Mouse (Mus musculus): ENCODE results near the gene Gm614. TPM values are rescaled to one million over a fixed set of nuclear protein-coding genes. Genes with fewer than 3 reads are reported as not detected.
A peak's percentile ranks its signal among the peaks of the same experiment; 100 is the strongest.

The Gm614 gene
- total RNA-seq, 2 experiments from 2014 or later = not detected

DNA sequence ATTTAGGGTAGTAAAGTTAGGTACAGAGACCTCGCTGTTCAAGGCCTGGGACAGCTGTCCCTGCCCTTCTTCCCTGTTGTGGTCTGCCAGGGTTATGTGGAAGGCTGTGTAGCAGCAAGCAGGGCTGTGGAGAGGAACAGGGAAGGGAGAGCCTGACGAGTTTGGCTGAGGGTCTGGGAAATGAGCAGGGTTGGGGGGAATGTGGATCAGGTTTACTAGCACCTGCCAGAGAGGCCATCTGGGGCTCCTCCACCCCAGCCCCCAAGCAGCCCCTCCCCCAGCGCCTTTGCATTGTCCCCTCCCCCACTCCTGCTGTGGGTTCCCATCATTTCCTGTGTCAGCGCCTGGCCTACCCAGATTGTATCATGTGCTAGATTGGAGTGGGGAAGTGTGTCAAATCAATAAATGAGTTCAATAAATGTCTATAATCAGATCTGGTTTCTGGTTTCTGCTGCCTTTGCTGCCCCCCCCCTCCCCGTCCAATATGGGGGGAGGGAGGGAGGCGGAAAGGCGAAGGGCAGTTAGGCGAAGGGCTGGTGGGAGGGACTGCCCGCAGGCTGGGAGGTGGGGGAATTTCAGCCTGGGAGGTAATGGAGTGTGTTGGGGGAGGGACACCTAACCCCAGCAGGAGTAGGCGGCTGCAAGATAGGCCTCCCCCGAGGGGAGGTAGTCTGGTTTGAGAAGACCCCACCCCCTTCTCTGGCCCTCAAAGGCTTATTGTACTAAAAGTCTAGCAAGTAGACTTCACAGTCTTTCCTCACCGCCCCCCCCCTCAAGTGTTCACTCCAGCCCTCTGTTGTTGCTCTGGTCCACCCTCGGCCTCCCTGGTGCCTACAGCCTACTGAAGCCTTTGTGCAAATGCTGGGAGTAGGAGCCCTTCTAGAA lies 3.1 kb downstream of the Gm614 start:
- ATAC-seq (ENCODE audit: poor library complexity, severe bottlenecking) = no peak

DNA sequence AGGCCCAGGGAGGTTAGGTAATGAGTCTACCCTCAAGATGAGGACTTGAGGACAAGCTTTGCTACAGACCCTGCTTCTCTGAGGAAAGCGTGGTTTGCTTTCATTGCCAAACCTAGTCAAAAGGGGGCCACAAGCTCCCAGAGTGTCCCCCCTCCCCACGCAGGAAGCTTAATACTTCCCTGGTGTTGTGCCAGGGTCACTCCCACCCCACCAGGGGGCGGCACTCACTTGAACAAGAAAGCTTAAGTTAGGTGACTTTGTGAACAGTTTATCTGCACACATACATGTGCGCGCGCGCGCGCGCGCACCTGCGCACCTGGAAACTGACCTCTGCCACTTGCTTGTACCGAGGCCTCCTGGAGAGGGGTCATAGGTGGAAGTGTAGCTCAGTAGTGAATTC lies 7.2 kb downstream of the Gm614 start:
- ATAC-seq (ENCODE audit: poor library complexity, severe bottlenecking) = no peak

DNA sequence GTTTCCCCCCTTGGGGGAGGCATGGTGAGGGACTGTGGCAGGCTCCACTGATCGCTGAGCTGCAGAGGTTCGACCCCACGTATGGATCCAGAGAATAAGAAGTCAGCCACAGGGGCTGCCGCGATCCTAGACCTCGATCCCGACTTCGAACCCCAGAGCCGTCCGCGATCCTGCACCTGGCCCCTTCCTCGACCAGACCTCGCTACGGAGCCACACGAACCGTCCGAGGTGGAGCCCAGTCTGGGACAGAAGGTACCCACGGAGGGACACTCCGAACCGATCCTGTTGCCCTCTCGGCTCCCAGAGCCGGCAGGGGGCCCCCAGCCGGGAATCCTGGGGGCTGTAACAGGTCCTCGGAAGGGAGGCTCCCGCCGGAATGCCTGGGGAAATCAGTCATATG lies 9.1 kb downstream of the Gm614 start:
- ATAC-seq (ENCODE audit: poor library complexity, severe bottlenecking) = peak; percentile 27

DNA sequence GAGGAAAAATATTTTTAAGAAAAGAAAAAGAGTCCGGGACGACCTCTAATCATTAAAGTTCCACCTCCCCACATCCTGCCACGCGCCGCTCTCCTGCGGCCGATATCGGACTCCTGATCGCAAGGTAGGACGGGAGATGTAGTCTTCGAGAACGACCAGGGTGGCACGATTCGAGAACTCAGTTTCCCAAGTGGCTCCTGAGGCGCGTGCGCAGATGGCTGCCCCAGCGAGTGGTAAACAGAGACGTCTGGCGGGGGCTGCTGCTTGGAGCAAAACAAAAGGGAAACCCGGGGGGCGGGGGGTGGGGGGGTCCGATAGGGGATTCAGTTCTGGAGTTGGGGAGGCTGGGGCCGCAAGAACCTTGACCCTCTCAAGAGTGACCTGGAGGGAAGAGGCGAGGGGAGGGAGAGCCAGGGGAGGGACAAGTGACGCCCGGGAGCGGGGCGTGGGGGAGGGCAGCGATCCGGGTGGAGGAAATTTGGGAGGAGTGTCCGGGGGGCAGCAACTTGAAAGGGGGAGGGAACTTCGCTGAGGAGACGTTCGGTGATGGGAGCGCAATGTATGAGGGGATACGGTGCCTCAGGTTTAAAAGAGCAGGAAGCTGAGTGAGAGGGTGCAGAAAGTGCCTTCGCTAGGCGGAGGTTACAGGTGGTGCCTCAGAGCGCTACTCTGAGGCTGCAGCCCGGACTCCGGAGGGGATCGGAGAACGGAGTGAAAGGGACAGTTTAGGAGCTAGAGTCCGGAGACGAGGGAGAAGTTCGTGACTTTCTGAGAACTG lies 9.7 kb downstream of the Gm614 start, which contains the start of gene Foxo4:
Gene Foxo4, plus strand, starts transcription at position 577 of the 778 bp plus-strand sequence.
- peak; percentile 96 for ATAC-seq (ENCODE audit: poor library complexity, severe bottlenecking)

DNA sequence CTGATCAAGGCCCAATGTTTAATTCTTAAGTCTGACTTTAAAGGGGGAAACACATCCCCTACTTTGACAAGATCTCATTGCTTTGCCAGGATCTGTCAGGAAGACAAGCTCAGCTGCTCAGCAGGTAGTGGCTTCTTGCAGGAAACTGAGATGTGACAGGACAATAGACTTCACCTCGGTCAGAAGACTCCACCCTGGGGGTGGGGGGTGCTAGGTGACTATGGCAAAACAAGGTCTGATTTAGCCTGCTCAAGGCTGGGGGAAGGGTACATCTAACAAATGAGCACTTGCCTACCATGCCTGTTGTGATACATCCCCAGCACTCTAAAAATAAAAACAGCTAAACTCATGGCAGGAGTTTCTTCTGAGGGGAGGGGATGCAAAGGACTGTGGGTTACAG lies 18.8 kb downstream of the Gm614 start:
- no peak for ATAC-seq (ENCODE audit: poor library complexity, severe bottlenecking)

DNA sequence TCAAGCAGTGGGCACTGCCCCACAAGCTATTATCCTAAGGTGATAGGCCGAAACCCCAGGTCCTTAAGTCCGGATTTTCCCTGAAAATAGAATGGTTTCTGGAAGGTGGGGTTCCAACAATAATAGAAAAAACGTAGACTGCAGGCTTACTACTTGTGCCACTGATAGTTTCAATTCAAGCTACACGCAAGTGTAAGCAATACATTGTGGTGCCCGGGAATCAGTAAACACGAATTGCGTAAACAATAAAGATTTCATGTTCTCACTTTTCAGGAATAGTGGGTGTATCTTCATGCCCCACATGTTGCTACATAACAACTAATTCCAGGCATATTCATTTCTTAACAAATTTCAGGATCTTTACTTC lies 41.0 kb downstream of the Gm614 start:
- no peak for ATAC-seq (ENCODE audit: poor library complexity, severe bottlenecking)

DNA sequence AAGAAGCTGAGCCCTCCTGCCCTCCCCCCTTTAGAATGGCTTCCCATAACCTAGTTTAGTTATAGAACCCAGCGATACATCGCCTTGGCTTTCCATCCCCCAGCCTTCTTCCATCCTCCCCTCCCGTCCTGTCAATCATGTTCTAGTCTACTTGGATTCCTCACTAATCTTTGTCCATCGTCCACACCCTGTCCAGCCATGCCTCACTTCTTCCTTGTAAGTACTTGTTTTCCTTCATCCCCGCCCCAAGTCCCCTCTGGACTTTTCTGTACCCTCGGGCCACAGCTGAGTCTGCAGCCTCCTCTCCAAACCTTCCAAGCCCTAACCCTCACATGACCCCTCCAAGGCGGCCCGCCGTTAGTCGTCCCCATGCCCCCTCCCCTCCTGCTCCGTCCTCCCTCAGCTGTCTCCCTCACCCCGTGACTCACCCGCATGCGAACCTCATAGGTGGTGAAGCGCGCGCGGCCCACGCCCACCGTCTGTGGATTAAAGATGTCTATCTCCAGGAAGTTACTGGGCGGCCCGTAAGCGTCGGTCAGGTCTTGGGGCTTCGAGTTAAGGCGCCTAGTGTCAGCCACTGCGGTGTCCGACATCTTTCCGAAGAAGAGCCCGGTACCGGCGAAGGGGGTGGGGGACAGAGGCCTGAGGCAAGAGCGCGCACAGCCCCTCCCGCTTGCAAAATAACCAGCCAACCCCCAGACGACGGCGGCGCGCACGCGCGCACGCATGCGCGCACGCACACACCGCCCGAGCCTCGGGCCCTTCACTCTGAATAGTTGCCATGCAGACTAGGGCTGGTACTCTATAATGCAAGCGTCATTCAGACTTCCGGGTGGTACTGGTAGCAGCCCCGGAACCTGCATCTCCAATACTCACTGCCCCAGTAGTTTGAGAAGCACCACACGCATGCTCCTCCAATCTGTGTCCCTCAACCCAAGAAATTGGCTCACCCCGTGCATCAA lies 41.7 kb downstream of the Gm614 start, which contains the start of gene Snx12:
Gene Snx12, minus strand, starts transcription at position 730 of the 962 bp plus-strand sequence.
- ATAC-seq (ENCODE audit: poor library complexity, severe bottlenecking) = peak; percentile 95

Other genes with a start within 250 kb of the Gm614 start
- gene Tex11, start 204.3 kb downstream of the Gm614 start, total RNA-seq (2015) = 0.49 and 1.0 TPM in 2 replicates
- gene Tex11, start 204.3 kb downstream of the Gm614 start, total RNA-seq (2017) = 0.48 and 0.69 TPM in 2 replicates
- gene Slc7a3, start 178.0 kb downstream of the Gm614 start, total RNA-seq (2015) = not detected in 2 replicates
- gene Slc7a3, start 178.0 kb downstream of the Gm614 start, total RNA-seq (2017) = not detected in 2 replicates
- gene Snx12, start 41.4 kb downstream of the Gm614 start, total RNA-seq (2015) = 32.4 and 36.3 TPM in 2 replicates
- gene Snx12, start 41.4 kb downstream of the Gm614 start, total RNA-seq (2017) = 56.2 and 57.1 TPM in 2 replicates
- gene Foxo4, start 9.5 kb downstream of the Gm614 start, total RNA-seq (2015) = 2.6 and 3.0 TPM in 2 replicates
- gene Foxo4, start 9.5 kb downstream of the Gm614 start, total RNA-seq (2017) = 8.2 and 9.2 TPM in 2 replicates
- 47.4 and 60.1 TPM in 2 replicates for gene Il2rg, start 4.3 kb upstream of the Gm614 start, total RNA-seq (2015)
- gene Il2rg, start 4.3 kb upstream of the Gm614 start, total RNA-seq (2017) = 35.2 and 64.5 TPM in 2 replicates
- not detected in 2 replicates for gene Gm20489, start 5.0 kb upstream of the Gm614 start, total RNA-seq (2015)
- gene Gm20489, start 5.0 kb upstream of the Gm614 start, total RNA-seq (2017) = not detected in 2 replicates
- gene Med12, start 10.0 kb upstream of the Gm614 start, total RNA-seq (2015) = 46.8 and 63.7 TPM in 2 replicates
- 28.7 and 37.4 TPM in 2 replicates for gene Med12, start 10.0 kb upstream of the Gm614 start, total RNA-seq (2017)
- gene Nlgn3, start 35.2 kb upstream of the Gm614 start, total RNA-seq (2015) = 0.04 TPM in 1 of 2 replicates, not detected in the other
- gene Nlgn3, start 35.2 kb upstream of the Gm614 start, total RNA-seq (2017) = not detected in 2 replicates
- gene Gjb1, start 112.4 kb upstream of the Gm614 start, total RNA-seq (2015) = not detected in 2 replicates
- not detected in 2 replicates for gene Gjb1, start 112.4 kb upstream of the Gm614 start, total RNA-seq (2017)
- gene Zmym3, start 156.9 kb upstream of the Gm614 start, total RNA-seq (2015) = 19.2 and 35.4 TPM in 2 replicates
- gene Zmym3, start 156.9 kb upstream of the Gm614 start, total RNA-seq (2017) = 12.6 and 20.2 TPM in 2 replicates
- gene Nono, start 165.3 kb upstream of the Gm614 start, total RNA-seq (2015) = 190 and 195 TPM in 2 replicates
- 374 and 382 TPM in 2 replicates for gene Nono, start 165.3 kb upstream of the Gm614 start, total RNA-seq (2017)
- gene Itgb1bp2, start 185.1 kb upstream of the Gm614 start, total RNA-seq (2015) = 0.11 and 1.5 TPM in 2 replicates
- gene Itgb1bp2, start 185.1 kb upstream of the Gm614 start, total RNA-seq (2017) = 0.29 and 1.2 TPM in 2 replicates